Mouse (Mus musculus): ENCODE measurements at regions not wholly inside any gene's neighbourhood (a gene's known extent, or its start where the extent isn't known, plus 50 kb on each side); places are given as distances from the start of the nearest gene placed in this dataset.

DNA sequence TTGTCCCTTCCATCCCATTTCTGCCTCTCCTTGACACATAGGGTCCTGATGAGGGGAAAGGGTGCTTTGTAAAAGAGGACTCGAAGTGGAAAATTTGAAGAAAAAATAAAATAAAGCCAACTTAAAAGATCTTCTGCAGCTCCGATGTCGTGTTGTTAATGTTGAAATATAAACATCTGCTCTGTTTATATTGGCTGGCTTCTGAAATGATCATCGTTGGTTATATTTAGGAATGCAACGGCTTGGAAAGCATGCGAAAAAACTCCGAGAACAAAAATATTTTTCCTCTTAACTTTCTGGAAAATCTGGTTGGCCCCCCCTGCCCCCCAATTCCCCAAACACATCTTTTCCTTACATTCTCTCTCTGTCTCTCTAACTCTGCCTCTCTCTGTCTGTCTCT lies 68.3 kb upstream of the Picalm start:
- TF ChIP-seq ETS1 (IDR thresholded peaks at IDR 0.05; ENCODE audit: low read depth, low read length) (no peak), MYC (IDR thresholded peaks at IDR 0.05; ENCODE audit: low read depth, low read length) (no peak), MAFK (IDR thresholded peaks at IDR 0.05; ENCODE audit: borderline replicate concordance, low read depth, low read length) (no peak), ZMIZ1 (IDR thresholded peaks at IDR 0.05; ENCODE audit: low read depth, low read length) (no peak)
- DNase-seq (ENCODE audit: low read depth, low spot score) = no peak
- Histone ChIP-seq H3K27ac (ENCODE audit: control insufficient read depth, low read depth, low read length) (peak overlapping the region; percentile 3; the same call in 1 of the 2 replicates), H3K9me3 (replicated peaks; ENCODE audit: insufficient read depth, low read length) (no peaks in the 10 kb centered on the region), H3K9ac (ENCODE audit: control insufficient read depth, low read depth, low read length, poor library complexity, severe bottlenecking) (peak overlapping the region; percentile 19), H3K4me3 (ENCODE audit: control insufficient read depth in 1 of 2, insufficient read depth in 1 of 2, low read depth in 2 of 2, low read length in 2 of 2) (peak overlapping the region; percentile 28 to 63), H3K79me2 (ENCODE audit: control insufficient read depth, insufficient read depth, low read length, poor library complexity) (no peaks in the 10 kb centered on the region), H3K27me3 (ENCODE audit: control insufficient read depth in 1 of 2, insufficient read depth in 2 of 2, low read length in 2 of 2) (no peaks in the 10 kb centered on the region), H3K36me3 (ENCODE audit: control insufficient read depth in 1 of 2, insufficient read depth in 2 of 2, low read length in 2 of 2) (peaks cover 0 to 55% of the 10 kb centered on the region in 2 experiments; a peak in 2 of 4 replicates), H3K4me1 (ENCODE audit: control insufficient read depth in 1 of 2, insufficient read depth in 2 of 2, low read length in 2 of 2) (peaks cover 30 to 57% of the 10 kb centered on the region in 2 experiments)

DNA sequence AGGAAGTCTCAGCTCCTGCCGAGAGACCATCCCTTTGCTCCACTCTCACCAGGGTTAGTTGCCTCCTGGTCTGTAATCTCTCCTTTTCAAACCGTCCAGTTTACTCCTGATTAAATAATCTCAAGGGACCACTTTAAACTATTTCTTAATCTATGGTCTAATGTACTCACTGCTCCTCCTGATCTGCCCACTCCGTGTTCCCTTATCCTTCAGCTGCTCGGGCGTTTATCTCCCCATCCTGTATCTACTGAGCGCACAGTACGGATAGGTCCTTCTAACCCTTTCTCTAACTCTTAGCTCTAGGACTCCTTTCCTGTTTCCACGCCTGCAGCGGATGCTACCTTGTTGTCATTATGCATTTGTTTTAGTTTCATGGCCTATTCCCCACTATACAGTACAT lies 67.1 kb upstream of the Picalm start:
- Histone ChIP-seq H3K9me3 (replicated peaks; ENCODE audit: insufficient read depth, low read length) (no peaks in the 10 kb centered on the region), H3K27me3 (ENCODE audit: control insufficient read depth in 1 of 2, insufficient read depth in 2 of 2, low read length in 2 of 2) (no peaks in the 10 kb centered on the region), H3K4me3 (ENCODE audit: control insufficient read depth in 1 of 2, insufficient read depth in 1 of 2, low read depth in 2 of 2, low read length in 2 of 2) (peak overlapping the region in 1 of 2 experiments; percentile 26; a peak in 2 of 4 replicates), H3K27ac (ENCODE audit: control insufficient read depth, low read depth, low read length) (peak overlapping the region; percentile 48), H3K9ac (ENCODE audit: control insufficient read depth, low read depth, low read length, poor library complexity, severe bottlenecking) (peak overlapping the region; percentile 7; the same call in 1 of the 2 replicates), H3K79me2 (ENCODE audit: control insufficient read depth, insufficient read depth, low read length, poor library complexity) (no peaks in the 10 kb centered on the region), H3K36me3 (ENCODE audit: control insufficient read depth in 1 of 2, insufficient read depth in 2 of 2, low read length in 2 of 2) (peaks cover 0 to 58% of the 10 kb centered on the region in 2 experiments; a peak in 2 of 4 replicates), H3K4me1 (ENCODE audit: control insufficient read depth in 1 of 2, insufficient read depth in 2 of 2, low read length in 2 of 2) (peaks cover 35 to 61% of the 10 kb centered on the region in 2 experiments)
- TF ChIP-seq MXI1 (IDR thresholded peaks at IDR 0.05; ENCODE audit: low read depth, low read length) (no peak), HCFC1 (IDR thresholded peaks at IDR 0.05; ENCODE audit: low read depth, low read length) (no peak), MYC (IDR thresholded peaks at IDR 0.05; ENCODE audit: low read depth, low read length) (0 out of 2 replicates have a peak, but pooled peaks have one; percentile 26), TBP (IDR thresholded peaks at IDR 0.05; ENCODE audit: low read depth, low read length) (peak; percentile 24; the same call in 1 of the 2 replicates), GATA1 (IDR thresholded peaks at IDR 0.05; ENCODE audit: low read depth, low read length) (peak; percentile 98), ETS1 (IDR thresholded peaks at IDR 0.05; ENCODE audit: low read depth, low read length) (peak; percentile 86), BHLHE40 (IDR thresholded peaks at IDR 0.05; ENCODE audit: borderline replicate concordance, low read depth, low read length) (0 out of 2 replicates have a peak, but pooled peaks have one; percentile 12), TCF12 (IDR thresholded peaks at IDR 0.05; ENCODE audit: low read depth, low read length) (peak; percentile 99), EP300 (IDR thresholded peaks at IDR 0.05; ENCODE audit: low read depth in 1 of 2, low read length in 2 of 2) (peak; percentile 91 to 97), TAL1 (IDR thresholded peaks at IDR 0.05; ENCODE audit: low read length) (peak; percentile 39), SIN3A (IDR thresholded peaks at IDR 0.05; ENCODE audit: low read length) (peak; percentile 82), MEF2A (IDR thresholded peaks at IDR 0.05; ENCODE audit: extremely low read depth, insufficient replicate concordance, low read depth, low read length, poor library complexity, severe bottlenecking) (0 out of 2 replicates have a peak, but pooled peaks have one; percentile 37), USF2 (IDR thresholded peaks at IDR 0.05; ENCODE audit: borderline replicate concordance in 1 of 2, insufficient read depth in 1 of 2, low read depth in 1 of 2, low read length in 2 of 2) (no peak), MYB (IDR thresholded peaks at IDR 0.05; ENCODE audit: low read depth, low read length) (peak; percentile 64; the same call in 1 of the 2 replicates), RCOR1 (IDR thresholded peaks at IDR 0.05; ENCODE audit: low read depth, low read length) (peak; percentile 82)
- DNase-seq (ENCODE audit: low read depth, low spot score) = peak; percentile 65

Measured in MEL (cell line).